Mouse (Mus musculus): ENCODE measurements around the gene D7Ertd443e.

GRCm38 (mm10) chr7:134272956-134273355 is 112.5 kb downstream of the D7Ertd443e start:
- TF ChIP-seq CTCF (IDR thresholded peaks at IDR 0.05; ENCODE audit: low read depth, low read length), result no peak
- no peak for TF ChIP-seq POLR2A (IDR thresholded peaks at IDR 0.05; ENCODE audit: insufficient read depth, low read length)

All from ES-Bruce4 (cell line).